Mouse (Mus musculus): ENCODE measurements around the gene Zfp213. TPM values are rescaled to one million over a fixed set of nuclear protein-coding genes. Genes with fewer than 3 reads are reported as not detected.
A peak's percentile ranks its signal among the peaks of the same experiment; 100 is the strongest.

Zfp213 gene
- 13.0 TPM for polyA plus RNA-seq (2012; fragmentation: generic; extraction: Trizol)
- long read RNA-seq, experiment 1, transcript Zfp213-201 (6 exons, 2,686 nt), result major isoform, 14 of 16 reads
- long read RNA-seq, experiment 1, partial matches to known transcripts, result 1 of 16 reads
- long read RNA-seq, experiment 1, other reads (novel, unspliced or antisense), result 1 of 16 reads
- long read RNA-seq, experiment 2, transcript Zfp213-201 (6 exons, 2,686 nt), result major isoform, 227 of 298 reads
- long read RNA-seq, experiment 2, partial matches to known transcripts, result 3 of 298 reads
- long read RNA-seq, experiment 2, other reads (novel, unspliced or antisense), result 68 of 298 reads

GRCm38 (mm10) chr17:23563595-23564367, at the start of gene Zfp213:
Gene Zfp213, minus strand, starts transcription at chr17:23564238.
- Histone ChIP-seq H3K79me3 (ENCODE audit: low read depth) (peaks cover 9% of the 10 kb centered on the region), H3K27me3 (ENCODE audit: control insufficient read depth, insufficient read depth, insufficient read length) (no peaks in the 10 kb centered on the region), H3K36me3 (ENCODE audit: control insufficient read depth, insufficient read depth) (peaks cover 26% of the 10 kb centered on the region), H3K4me3 (ENCODE audit: insufficient read depth, poor library complexity, severe bottlenecking) (peak within 1 kb of the TSS; percentile 88), H3K79me2 (ENCODE audit: control insufficient read depth, insufficient read depth) (peaks cover 36% of the 10 kb centered on the region), H3ac (ENCODE audit: control insufficient read depth, insufficient read length, low read depth) (peak within 1 kb of the TSS; percentile 96)
- TF ChIP-seq MYOD1 (IDR thresholded peaks at IDR 0.05; ENCODE audit: control insufficient read depth, insufficient read length, low read depth) (no peak), USF1 (IDR thresholded peaks at IDR 0.05; ENCODE audit: low read depth) (no peak), MAX (IDR thresholded peaks at IDR 0.05) (peak; percentile 59), CTCF (IDR thresholded peaks at IDR 0.05; ENCODE audit: control insufficient read depth, insufficient read depth, insufficient read length) (no peak), MYOG (IDR thresholded peaks at IDR 0.05; ENCODE audit: control insufficient read depth, extremely low read depth, insufficient read length) (no peak), FOSL1 (IDR thresholded peaks at IDR 0.05; ENCODE audit: insufficient read depth, low read length, poor library complexity, severe bottlenecking) (no peak), CEBPB (IDR thresholded peaks at IDR 0.05; ENCODE audit: low read depth) (no peak)

GRCm38 (mm10) chr17:23610361-23610800, 46.3 kb upstream of the Zfp213 start:
- Histone ChIP-seq H3K27me3 (ENCODE audit: control insufficient read depth, insufficient read depth, insufficient read length) (peaks cover 21% of the 10 kb centered on the region), H3K79me3 (ENCODE audit: low read depth) (no peaks in the 10 kb centered on the region), H3K4me3 (ENCODE audit: insufficient read depth, poor library complexity, severe bottlenecking) (no peak overlapping the region), H3K79me2 (ENCODE audit: control insufficient read depth, insufficient read depth) (no peaks in the 10 kb centered on the region), H3K36me3 (ENCODE audit: control insufficient read depth, insufficient read depth) (no peaks in the 10 kb centered on the region), H3ac (ENCODE audit: control insufficient read depth, insufficient read length, low read depth) (no peak overlapping the region)
- no peak for TF ChIP-seq MAX (IDR thresholded peaks at IDR 0.05)
- no peak for TF ChIP-seq CEBPB (IDR thresholded peaks at IDR 0.05; ENCODE audit: low read depth)
- TF ChIP-seq MYOG (IDR thresholded peaks at IDR 0.05; ENCODE audit: control insufficient read depth, extremely low read depth, insufficient read length), result no peak
- TF ChIP-seq CTCF (IDR thresholded peaks at IDR 0.05; ENCODE audit: control insufficient read depth, insufficient read depth, insufficient read length), result peak; percentile 96
- no peak for TF ChIP-seq MYOD1 (IDR thresholded peaks at IDR 0.05; ENCODE audit: control insufficient read depth, insufficient read length, low read depth)

- H3K79me2 ChIP-seq (ENCODE audit: control insufficient read depth, insufficient read depth), result no peaks in the 10 kb centered on the region
- H3K4me3 ChIP-seq (ENCODE audit: insufficient read depth, poor library complexity, severe bottlenecking), result no peak overlapping the region
- no peak overlapping the region for H3ac ChIP-seq (ENCODE audit: control insufficient read depth, insufficient read length, low read depth)
- H3K36me3 ChIP-seq (ENCODE audit: control insufficient read depth, insufficient read depth), result no peaks in the 10 kb centered on the region
- H3K27me3 ChIP-seq (ENCODE audit: control insufficient read depth, insufficient read depth, insufficient read length), result peaks cover 21% of the 10 kb centered on the region
- TF ChIP-seq USF1 (IDR thresholded peaks at IDR 0.05; ENCODE audit: low read depth), result no peak
- TF ChIP-seq MYOG (IDR thresholded peaks at IDR 0.05; ENCODE audit: control insufficient read depth, extremely low read depth, insufficient read length), result no peak
- TF ChIP-seq MYOD1 (IDR thresholded peaks at IDR 0.05; ENCODE audit: control insufficient read depth, insufficient read length, low read depth), result no peak
- TF ChIP-seq MAX (IDR thresholded peaks at IDR 0.05), result no peak
- no peak for TF ChIP-seq CTCF (IDR thresholded peaks at IDR 0.05; ENCODE audit: control insufficient read depth, insufficient read depth, insufficient read length)
- no peak for TF ChIP-seq CEBPB (IDR thresholded peaks at IDR 0.05; ENCODE audit: low read depth)
- no peak for TF ChIP-seq FOSL1 (IDR thresholded peaks at IDR 0.05; ENCODE audit: insufficient read depth, low read length, poor library complexity, severe bottlenecking)
- H3K79me3 ChIP-seq (ENCODE audit: low read depth), result no peaks in the 10 kb centered on the region
Observed at GRCm38 (mm10) chr17:23609612-23610011, 45.6 kb upstream of the Zfp213 start.

- Histone ChIP-seq H3K79me2 (ENCODE audit: control insufficient read depth, insufficient read depth) (no peaks in the 10 kb centered on the region), H3ac (ENCODE audit: control insufficient read depth, insufficient read length, low read depth) (no peak overlapping the region), H3K79me3 (ENCODE audit: low read depth) (no peaks in the 10 kb centered on the region), H3K27me3 (ENCODE audit: control insufficient read depth, insufficient read depth, insufficient read length) (peaks cover 11% of the 10 kb centered on the region), H3K4me3 (ENCODE audit: insufficient read depth, poor library complexity, severe bottlenecking) (no peak overlapping the region), H3K36me3 (ENCODE audit: control insufficient read depth, insufficient read depth) (no peaks in the 10 kb centered on the region)
- TF ChIP-seq USF1 (IDR thresholded peaks at IDR 0.05; ENCODE audit: low read depth) (no peak), MAX (IDR thresholded peaks at IDR 0.05) (no peak), MYOD1 (IDR thresholded peaks at IDR 0.05; ENCODE audit: control insufficient read depth, insufficient read length, low read depth) (no peak), FOSL1 (IDR thresholded peaks at IDR 0.05; ENCODE audit: insufficient read depth, low read length, poor library complexity, severe bottlenecking) (no peak), CTCF (IDR thresholded peaks at IDR 0.05; ENCODE audit: control insufficient read depth, insufficient read depth, insufficient read length) (no peak), MYOG (IDR thresholded peaks at IDR 0.05; ENCODE audit: control insufficient read depth, extremely low read depth, insufficient read length) (no peak), CEBPB (IDR thresholded peaks at IDR 0.05; ENCODE audit: low read depth) (no peak)
Observed at GRCm38 (mm10) chr17:23605220-23605619, 41.2 kb upstream of the Zfp213 start.

- H3ac ChIP-seq (ENCODE audit: control insufficient read depth, insufficient read length, low read depth), result no peak overlapping the region
- H3K79me3 ChIP-seq (ENCODE audit: low read depth), result no peaks in the 10 kb centered on the region
- H3K36me3 ChIP-seq (ENCODE audit: control insufficient read depth, insufficient read depth), result no peaks in the 10 kb centered on the region
- TF ChIP-seq MYOG (IDR thresholded peaks at IDR 0.05; ENCODE audit: control insufficient read depth, extremely low read depth, insufficient read length), result no peak
- TF ChIP-seq MAX (IDR thresholded peaks at IDR 0.05), result no peak
- TF ChIP-seq CEBPB (IDR thresholded peaks at IDR 0.05; ENCODE audit: low read depth), result no peak
- no peak for TF ChIP-seq USF1 (IDR thresholded peaks at IDR 0.05; ENCODE audit: low read depth)
- TF ChIP-seq FOSL1 (IDR thresholded peaks at IDR 0.05; ENCODE audit: insufficient read depth, low read length, poor library complexity, severe bottlenecking), result no peak
- no peak for TF ChIP-seq MYOD1 (IDR thresholded peaks at IDR 0.05; ENCODE audit: control insufficient read depth, insufficient read length, low read depth)
- TF ChIP-seq CTCF (IDR thresholded peaks at IDR 0.05; ENCODE audit: control insufficient read depth, insufficient read depth, insufficient read length), result no peak
- H3K27me3 ChIP-seq (ENCODE audit: control insufficient read depth, insufficient read depth, insufficient read length), result peaks cover 2% of the 10 kb centered on the region
- no peak overlapping the region for H3K4me3 ChIP-seq (ENCODE audit: insufficient read depth, poor library complexity, severe bottlenecking)
- H3K79me2 ChIP-seq (ENCODE audit: control insufficient read depth, insufficient read depth), result no peaks in the 10 kb centered on the region
Observed at GRCm38 (mm10) chr17:23604394-23604793, 40.4 kb upstream of the Zfp213 start.
